Mouse (Mus musculus): ENCODE measurements around the gene Med27. TPM values are rescaled to one million over a fixed set of nuclear protein-coding genes. Genes with fewer than 3 reads are reported as not detected.

The Med27 gene
- polyA plus RNA-seq (2014; fragmentation: Illumina TruSeq; extraction: RNeasy Lipid Tissue Mini Kit (QIAGEN cat#74804); ENCODE audit: low read depth, low replicate concordance) = 4.1 TPM

DNA sequence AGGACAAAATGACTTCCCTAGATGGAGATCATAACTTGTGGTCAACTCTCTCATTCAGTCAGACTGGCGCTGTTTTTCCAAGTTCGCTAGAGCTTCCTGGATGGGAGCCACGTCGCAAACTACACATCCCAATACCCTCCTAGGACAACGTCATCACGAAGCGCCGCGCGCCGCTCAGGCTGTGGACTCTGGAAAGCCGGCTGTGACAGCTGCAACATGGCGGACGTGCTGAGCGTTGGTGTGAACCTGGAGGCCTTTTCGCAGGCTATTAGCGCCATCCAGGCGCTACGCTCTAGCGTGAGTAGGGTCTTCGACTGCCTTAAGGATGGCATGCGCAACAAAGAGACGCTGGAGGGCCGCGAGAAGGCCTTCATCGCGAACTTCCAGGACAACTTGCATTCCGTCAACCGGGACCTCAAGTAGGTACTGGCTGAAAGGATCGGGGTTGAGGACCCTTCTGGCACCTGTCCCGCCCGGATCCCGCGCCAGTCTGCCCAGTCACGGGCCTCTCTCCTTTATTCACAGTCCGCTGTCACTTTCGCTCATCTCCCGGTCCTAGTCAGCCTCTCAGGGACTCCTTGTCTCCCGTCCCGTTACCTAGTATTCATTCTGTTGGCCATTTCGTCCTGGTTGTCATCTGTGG lies at the start of gene Med27:
Gene Med27 (plus strand): TSS at position 191 of the 643 bp plus-strand sequence.

Other genes with a start within 250 kb of the Med27 start
- gene Setx, start 222.6 kb upstream of the Med27 start, polyA plus RNA-seq (2014; fragmentation: Illumina TruSeq; extraction: RNeasy Lipid Tissue Mini Kit (QIAGEN cat#74804); ENCODE audit: low read depth, low replicate concordance) = 59.0 TPM
- gene Ntng2, start 93.8 kb upstream of the Med27 start, polyA plus RNA-seq (2014; fragmentation: Illumina TruSeq; extraction: RNeasy Lipid Tissue Mini Kit (QIAGEN cat#74804); ENCODE audit: low read depth, low replicate concordance) = not detected